Mouse (Mus musculus) ES-Bruce4 (cell line): ENCODE measurements at regions not wholly inside any gene's neighbourhood (a gene's known extent, or its start where the extent isn't known, plus 50 kb on each side); places are given as distances from the start of the nearest gene placed in this dataset.

Experiments
- H3K27ac ChIP-seq: 2 replicates; pipeline ENCODE4 v1.5.1; 2012; ENCODE audit warnings: low read length, inconsistent platforms; ENCODE audit not compliant: insufficient read depth
- H3K27me3 ChIP-seq: 2 replicates; pipeline ENCODE4 v1.6.1; 2012; ENCODE audit warnings: mild to moderate bottlenecking, low read length, inconsistent platforms; ENCODE audit not compliant: control insufficient read depth, poor library complexity, insufficient read depth, severe bottlenecking
- H3K36me3 ChIP-seq: 2 replicates; pipeline ENCODE4 v1.6.1; 2012; ENCODE audit warnings: inconsistent platforms, mild to moderate bottlenecking, low read length, moderate library complexity; ENCODE audit not compliant: control insufficient read depth, poor library complexity, insufficient read depth, severe bottlenecking
- H3K4me1 ChIP-seq: one replicate; pipeline ENCODE4 v1.8.1; 2011; ENCODE audit warnings: low read length; ENCODE audit not compliant: control insufficient read depth, insufficient read depth
- H3K4me3 ChIP-seq: 2 replicates; pipeline ENCODE4 v1.5.1; 2011; ENCODE audit warnings: low read depth, mild to moderate bottlenecking, low read length
- H3K9ac ChIP-seq: 2 replicates; pipeline ENCODE4 v1.6.1; 2012; ENCODE audit warnings: low read depth, mild to moderate bottlenecking, inconsistent platforms; ENCODE audit not compliant: poor library complexity, severe bottlenecking
- H3K9me3 ChIP-seq: replicated peaks from 2 replicates; pipeline ENCODE4 v1.6.1; 2012; ENCODE audit warnings: mild to moderate bottlenecking, low read length, inconsistent platforms; ENCODE audit not compliant: control insufficient read depth, poor library complexity, insufficient read depth, severe bottlenecking
- CTCF ChIP-seq: IDR thresholded peaks from one replicate; pipeline ENCODE4 v1.8.1; 2011; ENCODE audit warnings: low read depth, low read length
- EP300 ChIP-seq: IDR thresholded peaks from 2 replicates; pipeline ENCODE4 v1.6.1; 2011; ENCODE audit warnings: low read depth, low read length; ENCODE audit not compliant: insufficient read depth
- POLR2A ChIP-seq: IDR thresholded peaks from one replicate; pipeline ENCODE4 v1.8.1; 2011; ENCODE audit warnings: low read length; ENCODE audit not compliant: insufficient read depth

- Histone ChIP-seq H3K9ac (peak overlapping the region; percentile 76), H3K4me3 (peak overlapping the region; percentile 54), H3K4me1 (no peaks in the 10 kb centered on the region), H3K27ac (no peak overlapping the region), H3K36me3 (no peaks in the 10 kb centered on the region), H3K27me3 (peaks cover 19% of the 10 kb centered on the region), H3K9me3 (no peaks in the 10 kb centered on the region)
- TF ChIP-seq EP300: no peak
- no peak for TF ChIP-seq POLR2A
- no peak for TF ChIP-seq CTCF
Measured at GRCm38 (mm10) chr13:107888231-107888555, 156.1 kb upstream of the Smim15 start.

DNA sequence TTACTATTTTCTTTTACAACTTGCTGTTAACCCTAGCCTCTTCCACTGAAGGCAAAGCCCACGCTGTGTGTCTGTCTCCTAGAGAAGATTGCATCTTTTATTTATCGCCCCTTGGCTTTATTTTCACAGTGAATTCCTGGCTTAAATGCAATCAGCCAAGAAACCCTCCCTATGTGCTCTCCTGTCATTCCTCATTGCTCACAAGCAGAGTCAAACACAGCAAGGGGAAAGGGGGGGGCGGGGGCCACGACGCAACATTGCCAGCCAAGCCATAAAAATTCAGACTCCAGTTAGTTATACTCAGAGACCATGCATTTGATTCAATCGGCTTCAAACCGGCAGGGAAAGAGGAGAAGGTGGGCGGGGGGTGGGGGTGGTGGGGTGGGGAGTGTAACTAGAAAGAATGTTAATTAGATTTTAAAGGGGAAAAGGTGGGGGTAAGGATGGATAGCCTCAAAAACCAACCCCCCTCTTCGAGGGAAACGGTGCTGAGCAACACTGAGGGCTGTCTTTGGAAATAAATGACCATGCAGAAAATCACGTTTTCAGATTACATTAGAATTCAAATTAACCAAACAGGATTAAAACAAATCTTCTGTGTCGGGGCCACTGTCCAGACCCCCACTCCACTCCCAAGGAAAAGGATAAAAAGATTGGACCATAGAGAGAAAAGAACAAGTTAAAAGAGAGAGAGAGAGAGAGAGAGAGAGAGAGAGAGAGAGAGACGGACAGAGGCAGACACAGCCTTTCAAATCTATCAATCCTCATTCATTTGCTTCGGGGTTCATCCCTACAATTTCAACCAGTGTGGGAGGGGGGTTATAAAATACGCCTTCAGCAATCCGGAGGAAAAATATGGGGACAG lies 156.6 kb upstream of the Smim15 start:
- no peak overlapping the region for H3K27ac ChIP-seq
- no peaks in the 10 kb centered on the region for H3K9me3 ChIP-seq
- TF ChIP-seq CTCF (no peak), POLR2A (no peak), EP300 (no peak)
- peak overlapping the region; percentile 76 for H3K9ac ChIP-seq
- H3K27me3 ChIP-seq: peaks cover 18% of the 10 kb centered on the region
- H3K4me3 ChIP-seq: peak overlapping the region; percentile 54
- H3K4me1 ChIP-seq: no peaks in the 10 kb centered on the region
- no peaks in the 10 kb centered on the region for H3K36me3 ChIP-seq

DNA sequence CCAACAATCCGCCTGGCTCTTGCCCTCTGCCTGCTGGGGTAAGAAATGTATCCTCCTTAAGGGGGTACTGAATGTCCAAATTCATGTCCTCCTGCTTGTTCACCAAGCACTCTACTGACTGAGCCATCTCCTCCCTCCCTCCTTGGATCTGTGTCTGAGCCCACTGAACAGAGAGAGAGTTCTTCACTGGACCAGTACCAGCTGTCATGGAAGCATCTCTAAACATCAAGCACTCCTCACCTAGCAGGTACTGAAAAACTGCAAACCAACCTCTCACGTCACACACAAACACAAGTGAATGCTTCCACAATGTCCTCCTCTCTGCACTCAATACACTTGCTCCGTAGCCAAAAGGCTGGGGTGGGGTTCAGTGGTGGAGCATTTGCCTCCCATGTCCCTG lies 159.4 kb upstream of the Smim15 start:
- H3K4me1 ChIP-seq: no peaks in the 10 kb centered on the region
- H3K9me3 ChIP-seq: peaks cover 5% of the 10 kb centered on the region; the same call in 1 of the 2 replicates
- H3K4me3 ChIP-seq: no peak overlapping the region
- H3K36me3 ChIP-seq: no peaks in the 10 kb centered on the region
- H3K9ac ChIP-seq: no peak overlapping the region
- TF ChIP-seq EP300: no peak
- no peak for TF ChIP-seq CTCF
- TF ChIP-seq POLR2A: no peak
- no peak overlapping the region for H3K27ac ChIP-seq
- H3K27me3 ChIP-seq: peaks cover 9% of the 10 kb centered on the region

DNA sequence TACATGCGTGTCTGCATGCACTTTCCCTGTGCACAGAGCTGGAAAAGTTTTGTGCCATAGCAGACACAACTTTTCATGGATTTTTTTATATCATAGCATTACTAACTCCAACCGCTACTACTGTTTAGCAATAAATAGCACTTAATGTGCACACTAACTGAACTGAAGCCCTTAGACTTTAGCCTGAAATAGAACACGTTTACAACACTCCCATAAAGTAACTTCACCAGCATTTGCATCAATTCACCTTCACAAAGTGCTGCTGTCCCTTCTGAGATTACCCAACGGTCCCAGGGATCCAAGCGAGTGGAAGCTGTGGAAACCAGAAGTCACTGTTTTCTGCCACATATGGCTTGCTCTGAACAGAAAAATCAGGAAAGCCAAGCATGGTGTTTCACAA lies 161.9 kb upstream of the Smim15 start:
- no peak for TF ChIP-seq CTCF
- no peak for TF ChIP-seq EP300
- TF ChIP-seq POLR2A: no peak
- peaks cover 2% of the 10 kb centered on the region; the same call in 1 of the 2 replicates for H3K27me3 ChIP-seq
- no peak overlapping the region for H3K27ac ChIP-seq
- H3K9ac ChIP-seq: no peak overlapping the region
- H3K4me3 ChIP-seq: no peak overlapping the region
- H3K36me3 ChIP-seq: no peaks in the 10 kb centered on the region
- H3K4me1 ChIP-seq: no peaks in the 10 kb centered on the region
- peaks cover 5% of the 10 kb centered on the region; the same call in 1 of the 2 replicates for H3K9me3 ChIP-seq

DNA sequence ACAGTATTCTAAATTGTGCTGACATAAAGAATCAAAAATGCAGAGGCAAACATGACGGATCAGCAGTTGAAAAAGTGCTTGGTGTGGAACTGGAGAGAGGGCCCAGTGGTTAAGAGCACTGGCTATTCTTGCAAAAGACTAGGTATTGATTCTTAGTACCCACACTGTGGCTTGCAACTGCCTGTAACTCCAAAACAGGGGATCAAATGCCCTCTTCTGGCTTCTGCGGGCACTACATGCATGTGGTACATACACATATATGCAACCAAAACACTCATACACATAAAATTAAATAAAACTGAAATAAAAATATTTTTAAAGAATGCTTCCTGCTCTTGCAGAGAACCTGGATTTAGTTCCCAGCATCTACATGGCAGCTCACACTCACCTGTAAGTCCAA lies 163.7 kb upstream of the Smim15 start:
- peaks cover 5% of the 10 kb centered on the region; the same call in 1 of the 2 replicates for H3K9me3 ChIP-seq

DNA sequence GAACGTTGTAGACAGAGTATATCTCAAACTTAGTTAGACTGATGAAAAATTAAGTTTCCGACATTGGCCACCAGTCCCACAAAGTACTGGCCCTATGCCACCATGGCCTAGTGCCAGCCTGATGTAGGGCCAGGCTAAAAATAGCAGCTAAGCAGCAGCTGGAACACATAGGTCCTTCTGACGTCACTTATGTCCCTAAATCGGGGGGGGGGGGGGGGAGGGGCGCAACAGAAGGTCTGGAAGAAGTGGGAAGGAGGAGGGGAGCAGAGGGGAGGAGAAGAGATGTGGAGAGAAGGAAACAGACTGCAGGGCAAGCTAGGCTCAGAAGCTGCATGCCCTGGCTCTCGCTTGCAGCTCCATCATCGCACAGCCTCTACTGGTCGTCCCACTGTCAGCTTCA lies 164.7 kb upstream of the Smim15 start:
- no peak overlapping the region for H3K27ac ChIP-seq
- TF ChIP-seq POLR2A (no peak), CTCF (no peak), EP300 (no peak)
- H3K36me3 ChIP-seq: no peaks in the 10 kb centered on the region
- peaks cover 5% of the 10 kb centered on the region; the same call in 1 of the 2 replicates for H3K9me3 ChIP-seq
- H3K9ac ChIP-seq: no peak overlapping the region
- H3K4me3 ChIP-seq: no peak overlapping the region
- H3K27me3 ChIP-seq: no peaks in the 10 kb centered on the region
- H3K4me1 ChIP-seq: no peaks in the 10 kb centered on the region

More for the DNA sequence above, 163.7 kb upstream of the Smim15 start:
- TF ChIP-seq CTCF: no peak
- TF ChIP-seq EP300: no peak
- no peak for TF ChIP-seq POLR2A
- H3K9ac ChIP-seq: no peak overlapping the region
- no peak overlapping the region for H3K27ac ChIP-seq
- H3K4me1 ChIP-seq: no peaks in the 10 kb centered on the region
- no peaks in the 10 kb centered on the region for H3K36me3 ChIP-seq
- no peak overlapping the region for H3K4me3 ChIP-seq
- H3K27me3 ChIP-seq: no peaks in the 10 kb centered on the region
